Mouse (Mus musculus): Measurements from ENCODE around the gene Cacna1d.

GRCm38 (mm10) chr14:30435316-30435715 is 55.9 kb downstream of the Cacna1d start:
- TF ChIP-seq CTCF (IDR thresholded peaks at IDR 0.05; ENCODE audit: low read depth, low read length) (no peak), TAL1 (conservative IDR thresholded peaks at IDR 0.05; ENCODE audit: low read depth, low read length) (no peak)

All from G1E (cell line).